Mouse (Mus musculus): ENCODE data around the gene Ica1l.
A peak's percentile ranks its signal among the peaks of the same experiment; 100 is the strongest.
"Not testable (repeated sequence)": the region's sequence is repeated elsewhere in the genome, so short reads cannot be mapped to it uniquely, and the experiment has no call there.

The Ica1l gene

GRCm38 (mm10) chr1:60042796-60043469 lies at the start of gene Ica1l:
TSS of gene Ica1l (minus strand) at chr1:60043184.
- DNase-seq (ENCODE audit: low read depth, low spot score), result peak; percentile 74

- peak; percentile 82 for DNase-seq (ENCODE audit: low read depth, low spot score)
Measured at GRCm38 (mm10) chr1:60076411-60076810, 33.4 kb upstream of the Ica1l start.

GRCm38 (mm10) chr1:60075590-60075989 lies 32.6 kb upstream of the Ica1l start:
- no peak for DNase-seq (ENCODE audit: low read depth, low spot score)

- DNase-seq (ENCODE audit: low read depth, low spot score), result no peak
Measured at GRCm38 (mm10) chr1:60074935-60075334, 32.0 kb upstream of the Ica1l start.

- not testable (repeated sequence) for DNase-seq (ENCODE audit: low read depth, low spot score)
Measured at GRCm38 (mm10) chr1:60070725-60071124, 27.7 kb upstream of the Ica1l start.

GRCm38 (mm10) chr1:60056310-60056709 lies 13.3 kb upstream of the Ica1l start:
- peak; percentile 93 for DNase-seq (ENCODE audit: low read depth, low spot score)

GRCm38 (mm10) chr1:60054659-60055058 lies 11.7 kb upstream of the Ica1l start:
- DNase-seq (ENCODE audit: low read depth, low spot score), result peak; percentile 47

GRCm38 (mm10) chr1:60047481-60047880 lies 4.5 kb upstream of the Ica1l start:
- DNase-seq (ENCODE audit: low read depth, low spot score), result peak; percentile 86

GRCm38 (mm10) chr1:60044595-60044994 lies 1.6 kb upstream of the Ica1l start:
- DNase-seq (ENCODE audit: low read depth, low spot score), result no peak

- no peak for DNase-seq (ENCODE audit: low read depth, low spot score)
Measured at GRCm38 (mm10) chr1:60042398-60042795, 587 bp downstream of the Ica1l start.

- no peak for DNase-seq (ENCODE audit: low read depth, low spot score)
Measured at GRCm38 (mm10) chr1:60035044-60035443, 7.9 kb downstream of the Ica1l start.

GRCm38 (mm10) chr1:60017031-60017469 lies 25.9 kb downstream of the Ica1l start:
- DNase-seq (ENCODE audit: low read depth, low spot score), result no peak

GRCm38 (mm10) chr1:60016136-60016611 lies 26.8 kb downstream of the Ica1l start:
- no peak for DNase-seq (ENCODE audit: low read depth, low spot score)

GRCm38 (mm10) chr1:60015511-60015910 lies 27.5 kb downstream of the Ica1l start:
- DNase-seq (ENCODE audit: low read depth, low spot score), result no peak

- DNase-seq (ENCODE audit: low read depth, low spot score), result no peak
Measured at GRCm38 (mm10) chr1:60013779-60014178, 29.2 kb downstream of the Ica1l start.

GRCm38 (mm10) chr1:60008743-60009142 lies 34.2 kb downstream of the Ica1l start:
- no peak for DNase-seq (ENCODE audit: low read depth, low spot score)

- peak; percentile 43 for DNase-seq (ENCODE audit: low read depth, low spot score)
Measured at GRCm38 (mm10) chr1:60007337-60007736, 35.6 kb downstream of the Ica1l start.

GRCm38 (mm10) chr1:60000319-60000718 lies 42.7 kb downstream of the Ica1l start:
- peak; percentile 35 for DNase-seq (ENCODE audit: low read depth, low spot score)

GRCm38 (mm10) chr1:59997352-59997751 lies 45.6 kb downstream of the Ica1l start:
- DNase-seq (ENCODE audit: low read depth, low spot score), result no peak

GRCm38 (mm10) chr1:59995646-59996045 lies 47.3 kb downstream of the Ica1l start:
- DNase-seq (ENCODE audit: low read depth, low spot score), result no peak

- no peak for DNase-seq (ENCODE audit: low read depth, low spot score)
Measured at GRCm38 (mm10) chr1:59987399-59988040, 55.5 kb downstream of the Ica1l start.

- peak; percentile 52 for DNase-seq (ENCODE audit: low read depth, low spot score)
Measured at GRCm38 (mm10) chr1:59986626-59987025, 56.4 kb downstream of the Ica1l start.

GRCm38 (mm10) chr1:59967291-59967690 lies 75.7 kb downstream of the Ica1l start:
- no peak for DNase-seq (ENCODE audit: low read depth, low spot score)

Data from R1 (cell line).